Mouse (Mus musculus): Measurements from ENCODE around the gene Trim45. TPM values are rescaled to one million over a fixed set of nuclear protein-coding genes. Genes with fewer than 3 reads are reported as not detected.

The Trim45 gene
- total and polyA plus RNA-seq, 3 experiments, result 2.1 to 4.4 (median 2.7) TPM

- dilution Hi-C loops (cut with MboI; ENCODE audit: extremely low pct_ligation_motif_present, extremely low pct_unique_long_range_greater_than_20kb, low sequenced_read_pairs), result no loop called here
- H3K36me3 ChIP-seq (replicated peaks in 1 of 2; ENCODE audit: control insufficient read depth in 1 of 2, insufficient read depth in 1 of 2, low read length in 1 of 2), result peaks cover 45 to 96% of the 10 kb centered on the region in 2 experiments
- no peaks in the 10 kb centered on the region for H3K27me3 ChIP-seq (replicated peaks)
These were observed 16.2 kb downstream of the Trim45 start for GRCm38 (mm10) chr3:100938211-100938610.

GRCm38 (mm10) chr3:100940496-100941037, 18.6 kb downstream of the Trim45 start:
- H3K9ac ChIP-seq (ENCODE audit: insufficient read depth, low read depth), result no peak overlapping the region
- no peaks in the 10 kb centered on the region for H3K4me1 ChIP-seq (ENCODE audit: control insufficient read depth in 1 of 2, insufficient read depth in 2 of 2)
- TF ChIP-seq POLR2AphosphoS2 (IDR thresholded peaks at IDR 0.05; ENCODE audit: low read depth, low read length), result no peak
- TF ChIP-seq SMC3 (IDR thresholded peaks at IDR 0.05; ENCODE audit: low read depth, low read length), result no peak
- no peak for TF ChIP-seq IRF4 (IDR thresholded peaks at IDR 0.05; ENCODE audit: low read depth, low read length)
- TF ChIP-seq RCOR1 (conservative IDR thresholded peaks at IDR 0.05; ENCODE audit: low read depth, low read length), result no peak
- no peak for TF ChIP-seq ZKSCAN1 (IDR thresholded peaks at IDR 0.05; ENCODE audit: borderline replicate concordance, low read depth, low read length)
- TF ChIP-seq ELF1 (IDR thresholded peaks at IDR 0.05; ENCODE audit: low read depth, low read length), result no peak
- TF ChIP-seq BHLHE40 (IDR thresholded peaks at IDR 0.05; ENCODE audit: low read depth, low read length), result no peak
- no peak for TF ChIP-seq MAFK (IDR thresholded peaks at IDR 0.05; ENCODE audit: insufficient replicate concordance, low read length)
- TF ChIP-seq HCFC1 (IDR thresholded peaks at IDR 0.05; ENCODE audit: low read depth, low read length), result no peak
- no peak for TF ChIP-seq EP300 (IDR thresholded peaks at IDR 0.05; ENCODE audit: low read length)
- no peak for TF ChIP-seq ZC3H11A (IDR thresholded peaks at IDR 0.05; ENCODE audit: low read depth, low read length)
- no peak for TF ChIP-seq ZNF384 (IDR thresholded peaks at IDR 0.05; ENCODE audit: low read depth, low read length)
- no peak for TF ChIP-seq MAZ (IDR thresholded peaks at IDR 0.05; ENCODE audit: low read depth, low read length)
- TF ChIP-seq UBTF (IDR thresholded peaks at IDR 0.05; ENCODE audit: low read depth, low read length), result no peak
- TF ChIP-seq CTCF (conservative IDR thresholded peaks at IDR 0.05 in 1 of 2, IDR thresholded peaks at IDR 0.05 in 1 of 2; ENCODE audit: low read depth in 2 of 2, low read length in 2 of 2), result no peak
- TF ChIP-seq TBP (conservative IDR thresholded peaks at IDR 0.05; ENCODE audit: low read depth, low read length), result no peak
- no peak for TF ChIP-seq USF2 (conservative IDR thresholded peaks at IDR 0.05; ENCODE audit: low read depth, low read length)
- TF ChIP-seq TCF12 (IDR thresholded peaks at IDR 0.05; ENCODE audit: low read depth, low read length), result no peak
- TF ChIP-seq SIN3A (IDR thresholded peaks at IDR 0.05; ENCODE audit: low read length), result no peak
- no peak for TF ChIP-seq USF1 (IDR thresholded peaks at IDR 0.05; ENCODE audit: low read depth, low read length)
- in situ Hi-C loops (cut with MboI; ENCODE audit: low pct_ligation_motif_present, low pct_unique_long_range_greater_than_20kb, low sequenced_read_pairs), result no loop called here
- H3K4me3 ChIP-seq (replicated peaks in 1 of 3; ENCODE audit: low read depth in 2 of 3, low read length in 2 of 3, poor library complexity in 1 of 3), result no peak overlapping the region
- no peaks in the 10 kb centered on the region for H3K9me3 ChIP-seq (replicated peaks; ENCODE audit: low read length)
- H3K4me2 ChIP-seq (ENCODE audit: insufficient read depth, low read depth, poor library complexity, severe bottlenecking), result no peak overlapping the region
- H3K27ac ChIP-seq (ENCODE audit: insufficient read depth, low read depth), result no peak overlapping the region
- dilution Hi-C loops (cut with MboI; ENCODE audit: extremely low pct_ligation_motif_present, extremely low pct_unique_long_range_greater_than_20kb, low sequenced_read_pairs), result no loop called here
- no peaks in the 10 kb centered on the region for H3K27me3 ChIP-seq (replicated peaks)
- peaks cover 67 to 96% of the 10 kb centered on the region in 2 experiments for H3K36me3 ChIP-seq (replicated peaks in 1 of 2; ENCODE audit: control insufficient read depth in 1 of 2, insufficient read depth in 1 of 2, low read length in 1 of 2)
- DNase-seq (ENCODE audit: extremely low read depth), result no peak
- no peaks in the 10 kb centered on the region for H3K79me2 ChIP-seq (replicated peaks; ENCODE audit: control insufficient read depth, extremely low read depth, insufficient read depth, poor library complexity, severe bottlenecking)

More at GRCm38 (mm10) chr3:100938211-100938610, 16.2 kb downstream of the Trim45 start:
- H3K4me1 ChIP-seq (ENCODE audit: control insufficient read depth in 1 of 2, insufficient read depth in 2 of 2), result no peaks in the 10 kb centered on the region; a peak in 1 of 4 replicates
- in situ Hi-C loops (cut with MboI; ENCODE audit: low pct_ligation_motif_present, low pct_unique_long_range_greater_than_20kb, low sequenced_read_pairs), result no loop called here
- DNase-seq (ENCODE audit: extremely low read depth), result no peak
- H3K9ac ChIP-seq (ENCODE audit: insufficient read depth, low read depth), result no peak overlapping the region
- TF ChIP-seq CHD1 (IDR thresholded peaks at IDR 0.05; ENCODE audit: low read depth, low read length), result no peak
- TF ChIP-seq POLR2A (IDR thresholded peaks at IDR 0.05; ENCODE audit: low read depth, low read length), result no peak
- TF ChIP-seq KAT2A (IDR thresholded peaks at IDR 0.05; ENCODE audit: insufficient replicate concordance, low read length), result no peak
- TF ChIP-seq GABPA (IDR thresholded peaks at IDR 0.05; ENCODE audit: insufficient replicate concordance, low read depth, low read length), result no peak
- no peak for TF ChIP-seq IRF4 (IDR thresholded peaks at IDR 0.05; ENCODE audit: low read depth, low read length)
- TF ChIP-seq SMC3 (IDR thresholded peaks at IDR 0.05; ENCODE audit: low read depth, low read length), result no peak
- no peak for TF ChIP-seq NRF1 (IDR thresholded peaks at IDR 0.05; ENCODE audit: low read depth, low read length)
- TF ChIP-seq ETS1 (conservative IDR thresholded peaks at IDR 0.05; ENCODE audit: low read depth, low read length), result no peak
- TF ChIP-seq ZMIZ1 (IDR thresholded peaks at IDR 0.05; ENCODE audit: low read depth, low read length), result no peak
- TF ChIP-seq TBP (conservative IDR thresholded peaks at IDR 0.05; ENCODE audit: low read depth, low read length), result no peak
- no peak for TF ChIP-seq ELF1 (IDR thresholded peaks at IDR 0.05; ENCODE audit: low read depth, low read length)
- TF ChIP-seq MAFK (IDR thresholded peaks at IDR 0.05; ENCODE audit: insufficient replicate concordance, low read length), result no peak
- TF ChIP-seq MAZ (IDR thresholded peaks at IDR 0.05; ENCODE audit: low read depth, low read length), result no peak
- no peak for TF ChIP-seq CHD2 (IDR thresholded peaks at IDR 0.05; ENCODE audit: low read length)
- TF ChIP-seq ZNF384 (IDR thresholded peaks at IDR 0.05; ENCODE audit: low read depth, low read length), result no peak
- no peak for TF ChIP-seq EP300 (IDR thresholded peaks at IDR 0.05; ENCODE audit: low read length)
- TF ChIP-seq POLR2AphosphoS2 (IDR thresholded peaks at IDR 0.05; ENCODE audit: low read depth, low read length), result no peak
- TF ChIP-seq MXI1 (IDR thresholded peaks at IDR 0.05; ENCODE audit: low read depth, low read length), result no peak
- TF ChIP-seq RAD21 (IDR thresholded peaks at IDR 0.05; ENCODE audit: low read depth, low read length), result no peak
- TF ChIP-seq TCF12 (IDR thresholded peaks at IDR 0.05; ENCODE audit: low read depth, low read length), result no peak
- no peak overlapping the region for H3K27ac ChIP-seq (ENCODE audit: insufficient read depth, low read depth)
- H3K9me3 ChIP-seq (replicated peaks; ENCODE audit: low read length), result no peaks in the 10 kb centered on the region
- no peak overlapping the region for H3K4me2 ChIP-seq (ENCODE audit: insufficient read depth, low read depth, poor library complexity, severe bottlenecking)
- H3K79me2 ChIP-seq (replicated peaks; ENCODE audit: control insufficient read depth, extremely low read depth, insufficient read depth, poor library complexity, severe bottlenecking), result no peaks in the 10 kb centered on the region
- H3K4me3 ChIP-seq (replicated peaks in 1 of 3; ENCODE audit: low read depth in 2 of 3, low read length in 2 of 3, poor library complexity in 1 of 3), result no peak overlapping the region
